Mouse (Mus musculus) mesoderm, embryonic 11.5 days (tissue): ENCODE results near the gene Olfr898.

Experiments
- DNase-seq: peaks from one replicate; pipeline ENCODE4 v3.0.0-alpha.2; 2012; ENCODE audit warnings: low read depth, low spot score

Gene Olfr898

DNA sequence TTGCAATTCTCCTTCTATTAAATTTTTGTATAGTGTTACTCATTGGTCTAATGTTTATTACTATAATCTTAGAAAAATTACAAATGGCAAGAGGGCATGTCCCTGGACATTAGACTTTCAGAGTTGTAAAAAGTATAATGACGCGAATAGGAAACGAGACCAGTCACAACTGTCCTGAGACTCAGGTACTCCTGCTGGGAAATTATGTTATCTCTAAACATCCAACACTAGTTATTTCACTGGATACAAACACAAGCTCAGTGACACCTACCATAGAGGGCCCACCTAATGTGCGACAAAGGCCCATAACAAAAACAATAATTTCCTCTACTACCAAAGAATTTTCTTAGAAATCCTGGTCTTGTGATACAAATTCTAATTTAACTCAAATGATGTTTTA, at the start of gene Olfr898:
TSS of gene Olfr898 (plus strand) at position 301 of the 400 bp plus-strand sequence.
- no peak for DNase-seq

- no peak for DNase-seq
Measured at GRCm38 (mm10) chr9:38328760-38329159, 19.5 kb upstream of the Olfr898 start, which contains the start of gene Olfr25. Gene Olfr25 (plus strand): TSS chr9:38329060.

DNA sequence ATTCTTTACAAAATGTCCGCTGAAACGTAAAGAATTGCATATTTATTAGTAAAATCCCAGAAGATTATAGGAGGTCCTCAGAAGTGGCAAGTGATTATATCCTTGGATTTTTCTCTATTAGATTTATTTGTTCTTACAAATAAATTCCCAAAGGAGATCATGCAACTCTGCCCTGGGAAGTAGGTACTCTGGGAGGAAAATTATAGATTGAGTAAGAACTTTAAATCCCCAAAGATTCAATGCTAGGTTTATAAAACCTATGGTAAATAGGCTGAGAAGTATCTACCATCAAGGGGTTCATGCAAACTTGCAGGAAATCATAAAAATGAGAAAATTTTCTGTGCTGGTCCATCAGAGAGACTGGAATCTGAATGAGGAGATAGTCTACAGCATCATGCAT, 18.4 kb downstream of the Olfr898 start, which contains the start of gene Olfr250:
TSS of gene Olfr250 (plus strand) at position 301 of the 400 bp plus-strand sequence.
- DNase-seq, result no peak

DNA sequence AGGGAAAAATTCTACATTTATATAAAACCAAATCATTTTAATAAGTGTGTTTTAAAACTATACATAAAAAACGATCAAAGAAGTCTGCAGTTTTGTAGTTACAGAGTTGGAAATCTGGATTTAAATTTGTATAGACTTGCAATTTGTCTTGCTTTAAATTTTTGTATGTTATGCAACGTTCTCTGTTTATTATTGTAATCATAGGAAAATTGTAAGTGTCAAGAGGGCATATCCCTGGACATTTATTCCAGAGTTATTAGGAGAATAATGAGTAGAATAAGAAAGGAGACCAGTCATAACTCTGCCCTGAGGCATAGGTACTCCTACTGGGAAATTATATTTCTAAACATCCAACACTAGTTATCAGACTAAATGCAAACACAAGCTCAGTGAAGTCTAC, 28.6 kb downstream of the Olfr898 start, which contains the start of gene Olfr251:
TSS of gene Olfr251 (plus strand) at position 301 of the 400 bp plus-strand sequence.
- no peak for DNase-seq

- no peak for DNase-seq
Measured at GRCm38 (mm10) chr9:38401398-38401797, 53.2 kb downstream of the Olfr898 start, which contains the start of gene Olfr147. Gene Olfr147 (plus strand): TSS chr9:38401698.
